Mouse (Mus musculus) lung, postnatal 36 days (tissue): ENCODE results near the gene Whamm.

Experiments used
- DNase-seq: peaks from one replicate; pipeline ENCODE4 v3.0.0; 2022; ENCODE audit warnings: mixed read lengths

Whamm gene

DNA sequence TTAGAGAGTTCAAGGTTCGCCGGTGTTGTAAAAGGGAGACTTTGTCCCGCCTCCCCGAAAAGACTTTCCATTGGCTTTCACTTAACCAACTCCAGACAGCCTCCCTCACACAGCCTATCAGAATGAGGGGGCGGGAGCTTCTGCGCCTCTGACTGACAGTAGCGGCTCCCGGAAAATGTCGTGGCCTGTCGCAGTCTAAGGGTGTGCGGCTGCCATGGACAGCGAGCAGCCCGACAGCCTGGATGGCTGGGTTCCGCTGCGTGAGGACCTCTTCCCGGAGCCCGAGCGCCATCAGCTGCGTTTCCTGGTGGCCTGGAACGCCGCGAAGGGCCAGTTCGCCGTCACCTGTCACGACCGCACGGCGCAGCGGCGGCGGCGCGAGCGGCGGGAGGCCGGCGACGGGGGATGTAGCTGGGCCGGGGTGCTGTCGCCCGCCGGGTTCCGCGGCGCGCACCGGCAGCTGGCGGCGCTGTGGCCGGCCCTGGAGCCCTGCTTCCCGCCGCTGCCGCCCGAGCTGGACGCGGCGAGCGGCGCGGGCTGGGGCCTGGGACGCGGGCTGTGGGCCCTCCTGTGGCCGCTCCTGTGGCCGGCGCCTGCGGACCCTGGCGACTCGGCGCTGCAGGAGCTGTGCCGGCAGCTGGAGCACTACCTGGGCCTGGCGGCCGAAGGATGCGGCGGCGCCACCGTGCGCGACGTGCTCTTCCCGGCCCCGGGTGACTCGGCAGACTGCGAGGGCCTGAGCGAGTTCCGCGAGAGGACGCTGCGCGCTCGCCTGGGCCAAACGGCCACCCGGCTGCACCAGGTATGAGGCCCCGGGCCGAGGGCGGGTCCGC is at the start of gene Whamm:
Whamm (plus strand) TSS at position 159 of the 833 bp plus-strand sequence.
- DNase-seq, result peak; percentile 98

GRCm38 (mm10) chr7:81523008-81523662 is 47.9 kb upstream of the Whamm start:
- DNase-seq, result peak; percentile 93

GRCm38 (mm10) chr7:81523663-81524017 is 47.4 kb upstream of the Whamm start:
- no peak for DNase-seq

- DNase-seq, result no peak
Observed at GRCm38 (mm10) chr7:81528918-81529317, 42.1 kb upstream of the Whamm start.

GRCm38 (mm10) chr7:81531462-81531861 is 39.6 kb upstream of the Whamm start:
- no peak for DNase-seq

DNA sequence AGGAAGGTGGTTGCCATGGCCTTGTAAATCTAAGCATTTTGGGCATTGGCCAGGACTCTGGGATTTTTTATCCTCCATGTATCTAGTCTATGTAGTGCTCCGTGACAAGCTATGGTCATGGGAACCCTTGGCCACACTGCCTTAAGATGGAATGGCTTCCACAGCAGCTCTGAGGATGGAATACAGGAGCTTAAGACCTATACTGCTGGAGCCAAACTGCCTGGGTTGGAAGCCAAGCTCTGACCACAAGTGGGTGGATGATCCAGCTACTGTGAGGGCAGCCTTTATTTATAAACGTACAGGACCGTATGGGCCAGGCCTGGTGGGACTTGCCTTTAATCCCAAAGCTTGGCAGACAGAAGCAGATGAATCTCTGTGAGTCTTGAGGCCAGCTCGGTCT is 34.6 kb upstream of the Whamm start:
- no peak for DNase-seq

DNA sequence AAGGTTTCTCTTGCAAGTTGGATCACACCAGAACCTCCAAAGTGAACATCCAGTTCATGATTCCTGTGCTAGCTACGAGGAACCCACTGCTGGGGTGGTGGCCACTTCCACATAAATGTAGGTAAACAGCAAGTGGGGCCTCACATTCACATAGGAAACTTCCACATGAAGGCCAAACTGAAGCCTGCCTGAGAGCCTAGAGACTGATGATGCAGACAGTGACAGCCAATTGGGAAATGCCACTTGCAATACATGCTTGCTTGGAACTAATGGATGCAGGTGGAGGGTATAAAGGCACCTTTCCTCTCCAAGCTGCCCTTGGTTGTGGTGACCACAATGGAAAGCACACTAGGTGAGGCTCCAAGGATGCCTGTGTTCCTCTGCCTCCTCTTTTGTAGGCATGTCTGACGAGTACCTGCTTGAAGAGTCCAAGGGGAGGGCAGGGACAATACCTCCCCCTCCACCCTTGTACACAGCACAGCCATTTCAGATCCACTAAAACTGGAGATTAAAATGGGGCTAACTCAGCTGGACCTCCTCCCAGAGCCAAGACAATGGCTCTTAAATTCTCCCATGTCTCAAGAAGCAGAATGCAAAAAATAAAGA is 32.9 kb upstream of the Whamm start:
- DNase-seq, result peak; percentile 49

DNA sequence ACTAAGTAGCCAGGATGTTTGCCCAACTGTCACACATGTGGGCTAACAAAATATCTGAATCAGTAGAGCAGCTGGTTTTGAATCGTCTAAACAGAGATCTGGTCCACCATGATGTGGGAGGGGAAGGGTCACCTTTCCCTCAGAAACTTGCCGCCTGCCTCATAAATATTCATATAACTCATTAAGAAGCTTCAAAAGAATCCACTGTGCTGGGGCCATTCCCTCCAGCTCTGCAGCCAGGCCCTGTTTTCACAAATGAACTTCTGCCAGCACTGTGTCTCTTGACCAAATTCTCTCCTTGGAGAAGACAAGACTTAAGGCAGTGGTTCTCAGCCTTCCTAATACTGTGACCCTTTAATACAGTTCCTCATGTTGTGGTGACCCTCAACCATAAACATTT is 31.5 kb upstream of the Whamm start:
- DNase-seq, result no peak

DNA sequence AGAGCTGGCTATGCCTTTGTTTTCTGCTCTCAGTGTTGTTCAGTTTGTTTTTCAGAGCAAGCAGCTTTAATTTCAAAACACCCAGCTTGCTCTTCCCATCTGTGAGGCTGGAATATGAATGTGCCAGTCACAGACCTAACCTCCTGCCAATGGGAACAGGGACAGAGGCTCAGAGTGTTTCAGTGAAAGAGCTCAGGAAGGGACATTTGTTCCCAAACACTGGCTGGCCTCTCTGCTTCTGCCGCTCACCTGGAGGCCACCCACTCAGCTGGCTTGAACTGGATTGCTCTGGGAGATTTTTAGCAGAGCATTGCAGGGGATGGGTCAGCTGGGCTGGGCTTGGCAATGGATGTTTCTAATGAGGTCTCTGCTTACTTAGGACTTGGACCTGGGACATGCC is 30.1 kb upstream of the Whamm start:
- DNase-seq, result no peak

DNA sequence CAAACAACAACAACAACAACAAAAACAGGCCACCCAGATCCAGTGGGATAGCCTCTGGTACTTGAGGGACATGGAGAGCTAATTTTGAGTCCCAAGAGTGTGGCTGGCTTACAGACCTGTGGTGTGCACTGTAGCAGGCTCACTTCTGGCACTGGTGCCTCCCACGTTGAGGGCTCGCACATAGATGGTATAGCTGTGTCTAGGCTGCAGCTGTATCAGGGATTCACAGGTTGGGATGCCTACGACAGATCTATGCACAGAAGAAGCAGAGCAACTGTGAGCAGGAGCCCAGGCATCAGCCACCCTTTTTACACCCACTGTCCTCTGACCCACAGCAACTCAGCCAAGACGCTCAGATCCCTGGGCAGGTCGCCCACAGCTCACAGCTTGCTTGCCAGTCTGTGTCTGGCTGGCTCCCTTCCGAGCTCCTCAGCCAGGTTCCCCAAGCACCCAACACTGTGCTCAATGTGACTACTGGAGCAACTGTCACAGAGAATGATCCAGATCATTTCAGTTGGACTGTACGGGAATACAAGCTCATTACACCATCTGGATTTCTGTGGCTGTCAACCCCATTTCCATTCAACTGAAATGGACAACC is 29.0 kb upstream of the Whamm start:
- DNase-seq, result peak; percentile 32

DNA sequence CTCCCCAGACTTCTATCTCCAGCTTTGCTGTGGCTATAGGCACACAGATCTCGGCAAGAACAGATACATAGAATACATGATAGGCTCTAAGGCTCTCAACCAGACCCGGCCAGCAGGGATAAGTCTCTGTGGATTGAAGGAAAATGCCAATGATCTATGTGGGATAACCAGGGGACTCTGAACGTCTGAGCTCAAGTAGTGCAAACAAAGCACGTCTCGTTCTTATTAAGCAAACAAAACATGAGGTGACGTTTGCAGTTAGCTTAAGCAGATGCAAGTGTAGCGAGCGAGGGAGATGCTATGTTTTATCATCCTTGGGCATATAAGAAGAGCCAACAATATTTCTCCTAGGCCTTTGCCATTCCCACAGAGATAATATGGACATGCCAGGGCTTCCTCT is 28.1 kb upstream of the Whamm start:
- DNase-seq, result no peak

DNA sequence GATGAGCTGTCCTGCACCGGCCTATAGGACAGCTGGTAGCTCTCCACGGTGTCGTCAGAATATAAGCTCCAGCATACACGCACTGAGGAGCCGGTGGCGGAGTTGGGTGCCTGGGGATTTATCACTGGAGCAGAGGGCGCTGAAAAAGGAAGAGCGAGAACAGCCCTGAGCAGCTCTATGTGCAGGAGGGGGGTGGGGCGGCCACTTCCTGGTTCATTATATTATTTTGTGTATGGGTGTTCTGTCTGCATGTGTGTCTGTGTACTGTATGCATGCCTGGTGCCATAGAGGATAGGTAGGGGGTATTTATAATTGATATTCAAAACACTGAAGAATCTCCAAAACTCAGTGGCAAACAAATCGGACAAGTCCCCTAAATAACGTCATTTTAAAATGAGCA is 22.2 kb upstream of the Whamm start:
- peak; percentile 20 for DNase-seq

DNA sequence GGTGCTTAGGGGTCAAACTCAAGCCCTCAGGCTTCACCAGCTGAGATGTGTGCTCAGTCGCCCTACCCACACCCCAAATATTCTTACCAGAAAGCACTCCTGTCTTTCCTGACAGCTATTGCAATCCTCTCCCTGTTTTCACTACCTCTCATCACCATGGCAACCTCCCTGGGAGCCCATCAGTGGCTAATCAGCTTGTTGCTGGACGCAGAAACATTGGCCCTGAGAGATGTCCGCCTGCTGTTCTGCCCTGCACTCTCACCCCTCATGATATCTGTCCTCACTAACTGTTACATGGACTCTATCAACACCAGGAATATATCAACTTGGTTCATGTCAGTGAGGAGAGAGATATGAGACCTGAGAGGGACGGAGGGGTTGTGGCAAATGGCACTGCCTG is 17.5 kb upstream of the Whamm start:
- no peak for DNase-seq

- peak; percentile 61 for DNase-seq
Observed at GRCm38 (mm10) chr7:81554369-81554768, 16.7 kb upstream of the Whamm start.

- DNase-seq, result no peak
Observed at GRCm38 (mm10) chr7:81556839-81557238, 14.2 kb upstream of the Whamm start.

DNA sequence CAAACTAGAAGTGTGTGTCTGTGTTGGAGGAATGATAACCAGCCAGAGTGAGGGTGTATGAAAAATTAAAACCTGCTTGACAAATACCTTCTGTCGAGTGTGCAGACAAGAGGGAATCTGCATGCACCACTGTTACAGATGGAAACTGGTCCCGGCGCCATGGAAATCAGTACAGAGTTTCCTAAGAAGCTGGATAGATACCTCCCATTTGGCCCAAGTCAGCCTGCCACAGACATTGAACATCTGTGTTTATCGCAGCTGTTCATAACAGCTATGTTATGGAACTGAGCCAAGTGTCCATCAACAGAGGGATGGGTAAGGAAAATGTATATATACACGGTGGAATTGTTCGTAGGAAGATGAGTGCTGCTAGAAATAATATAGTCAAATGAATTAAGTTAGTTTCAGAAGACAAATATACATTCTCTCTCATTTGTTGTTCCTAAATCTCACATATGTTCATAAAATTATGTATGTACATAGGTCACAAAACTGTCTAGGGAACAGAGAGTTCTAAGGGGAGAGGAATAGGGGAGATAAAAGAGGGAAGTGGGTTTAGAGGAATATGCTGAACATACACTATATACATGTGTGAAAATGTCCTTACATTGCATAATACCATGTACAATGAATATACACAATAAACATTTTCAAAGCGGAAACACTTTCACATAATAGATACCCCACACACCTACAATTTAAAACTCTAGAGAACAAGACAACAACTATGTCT is 13.6 kb upstream of the Whamm start:
- DNase-seq, result peak; percentile 72

- no peak for DNase-seq
Observed at GRCm38 (mm10) chr7:81557985-81558360, 13.1 kb upstream of the Whamm start.

GRCm38 (mm10) chr7:81559231-81559980 is 11.7 kb upstream of the Whamm start:
- DNase-seq, result no peak

DNA sequence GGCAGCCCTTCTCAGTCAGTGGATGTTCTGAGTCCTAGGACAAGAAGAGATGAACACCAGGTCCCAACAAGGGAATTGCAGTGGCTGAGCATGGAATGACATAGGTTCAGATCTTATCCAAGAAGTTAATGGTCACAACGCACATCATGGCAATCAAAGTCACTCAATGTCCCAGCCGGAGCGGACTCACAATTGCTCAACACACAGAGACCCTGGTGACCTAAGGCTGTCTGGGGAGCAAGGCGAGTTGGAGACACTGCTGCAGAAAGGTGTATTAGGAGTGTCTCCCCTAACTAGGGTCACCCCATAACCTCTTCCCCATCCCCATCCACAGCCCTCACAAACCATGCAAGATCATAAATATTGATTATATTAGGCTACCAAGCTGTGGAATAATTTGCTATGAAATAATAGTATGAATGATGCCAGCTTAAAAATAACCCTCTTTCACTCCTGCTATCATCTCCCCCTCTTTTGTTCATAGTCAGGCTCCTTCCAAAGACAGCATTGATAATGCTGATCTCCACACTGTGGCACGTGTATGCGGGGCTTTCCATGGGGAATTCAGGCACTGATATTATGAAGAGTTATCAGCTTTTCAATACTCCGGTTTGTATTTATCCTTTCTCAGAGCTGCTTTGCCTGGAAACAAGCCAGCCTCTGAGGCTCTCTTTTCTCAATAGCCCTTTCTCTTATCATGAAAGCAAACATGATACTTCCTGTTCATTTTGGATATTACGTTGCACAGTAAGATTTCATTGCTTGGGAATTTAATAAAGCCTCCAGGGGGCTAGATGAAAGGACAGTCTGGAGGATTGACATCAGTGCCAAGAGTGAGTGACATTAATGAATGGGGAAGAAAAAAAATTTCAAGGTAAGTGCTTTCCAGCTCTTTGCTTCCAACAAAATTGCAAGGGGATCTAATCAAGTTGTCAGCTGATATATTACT is 10.7 kb upstream of the Whamm start:
- DNase-seq, result peak; percentile 13

- DNase-seq, result no peak
Observed at GRCm38 (mm10) chr7:81561211-81561610, 9.9 kb upstream of the Whamm start.

- no peak for DNase-seq
Observed at GRCm38 (mm10) chr7:81563506-81564015, 7.5 kb upstream of the Whamm start.
